Mouse (Mus musculus): Measurements from ENCODE around the gene Bag3.
A peak's percentile ranks its signal among the peaks of the same experiment; 100 is the strongest.

GRCm38 (mm10) chr7:128578199-128578945 lies 55.0 kb downstream of the Bag3 start:
- TF ChIP-seq CTCF (conservative IDR thresholded peaks at IDR 0.05 in 1 of 2, IDR thresholded peaks at IDR 0.05 in 1 of 2; ENCODE audit: low read depth in 2 of 2, low read length in 2 of 2) (no peak), MAX (IDR thresholded peaks at IDR 0.05; ENCODE audit: low read length) (no peak), POLR2A (IDR thresholded peaks at IDR 0.05; ENCODE audit: low read depth, low read length) (no peak), E2F4 (IDR thresholded peaks at IDR 0.05; ENCODE audit: insufficient replicate concordance, low read depth, low read length) (no peak), USF1 (IDR thresholded peaks at IDR 0.05; ENCODE audit: low read depth, low read length) (no peak), GABPA (IDR thresholded peaks at IDR 0.05; ENCODE audit: insufficient replicate concordance, low read depth, low read length) (no peak), CHD1 (IDR thresholded peaks at IDR 0.05; ENCODE audit: low read depth, low read length) (no peak), RAD21 (IDR thresholded peaks at IDR 0.05; ENCODE audit: low read depth, low read length) (no peak), TCF12 (IDR thresholded peaks at IDR 0.05; ENCODE audit: low read depth, low read length) (peak; percentile 35; the same call in 1 of the 2 replicates), TBP (conservative IDR thresholded peaks at IDR 0.05; ENCODE audit: low read depth, low read length) (no peak), BHLHE40 (IDR thresholded peaks at IDR 0.05; ENCODE audit: low read depth, low read length) (peak; percentile 30; the same call in 1 of the 2 replicates), ETS1 (conservative IDR thresholded peaks at IDR 0.05; ENCODE audit: low read depth, low read length) (peak; percentile 17; the same call in 1 of the 2 replicates), MAFK (IDR thresholded peaks at IDR 0.05; ENCODE audit: insufficient replicate concordance, low read length) (no peak)
